Mouse (Mus musculus) T-cell, adult 2 months (primary cell): Measurements from ENCODE around the gene Copa.

ENCODE experiments used
- DNase-seq: peaks from one replicate; pipeline ENCODE4 v3.0.0; 2022; ENCODE audit warnings: low spot score

Gene Copa

GRCm38 (mm10) chr1:172093522-172093921 is 11.2 kb downstream of the Copa start:
- DNase-seq: no peak

DNA sequence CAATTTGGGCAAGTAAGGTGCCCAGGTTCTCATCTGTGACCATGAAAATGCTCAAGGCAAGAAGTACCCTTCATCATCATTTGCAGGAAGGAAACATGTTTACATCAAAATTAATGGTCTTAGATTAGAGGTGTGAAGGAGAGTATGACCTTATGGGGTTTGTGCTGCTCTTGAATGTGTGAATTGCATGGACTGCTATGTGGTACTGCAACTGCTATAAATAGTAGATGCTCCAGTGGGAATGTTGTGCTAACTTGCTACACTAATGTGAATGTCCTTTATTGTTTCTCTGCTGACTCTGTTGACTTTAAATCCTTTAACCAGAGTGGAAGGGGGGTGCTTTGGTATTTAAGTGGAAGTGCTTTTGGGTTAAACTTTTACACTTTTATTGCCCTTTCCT is 12.0 kb downstream of the Copa start:
- no peak for DNase-seq

GRCm38 (mm10) chr1:172095202-172095601 is 12.9 kb downstream of the Copa start:
- DNase-seq: no peak

GRCm38 (mm10) chr1:172099325-172100033 is 17.1 kb downstream of the Copa start:
- no peak for DNase-seq

DNA sequence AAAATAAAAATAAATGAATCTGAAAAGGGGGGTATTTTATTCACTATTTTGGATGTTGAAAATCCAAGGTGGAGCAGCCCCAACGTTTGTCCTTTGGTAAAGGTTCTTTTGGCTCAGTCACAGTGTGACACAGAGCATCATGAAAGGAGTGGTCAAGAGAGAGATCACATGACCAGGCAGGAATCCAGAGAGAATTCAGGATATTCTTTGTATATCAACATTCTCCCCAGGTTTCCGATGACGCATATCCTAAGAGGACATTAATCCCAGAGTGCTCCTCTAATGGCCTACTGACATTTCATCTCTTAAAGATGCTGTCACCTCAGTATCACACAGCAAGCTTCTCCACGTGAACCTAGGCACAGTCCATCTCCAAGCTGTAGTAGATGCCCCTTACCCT is 21.3 kb downstream of the Copa start:
- DNase-seq: no peak

DNA sequence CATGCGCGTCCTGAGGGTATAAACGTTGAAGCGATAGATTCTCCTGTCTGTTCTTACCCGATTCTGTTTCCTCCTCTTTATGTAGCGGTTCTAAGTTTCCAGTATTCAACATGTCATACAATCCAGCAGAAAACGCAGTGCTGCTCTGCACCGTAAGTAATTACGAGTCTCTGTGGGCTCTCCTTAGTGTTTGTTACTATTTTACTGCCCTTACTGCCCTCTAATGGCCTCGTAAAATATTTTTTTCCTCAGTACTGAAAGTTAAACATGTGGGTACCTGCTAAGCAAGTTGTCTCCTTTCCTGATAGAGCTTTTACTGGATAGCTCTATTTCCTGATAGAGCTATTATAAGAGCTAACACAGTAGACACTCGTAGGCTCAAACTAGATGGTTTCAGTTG is 22.8 kb downstream of the Copa start:
- no peak for DNase-seq

DNA sequence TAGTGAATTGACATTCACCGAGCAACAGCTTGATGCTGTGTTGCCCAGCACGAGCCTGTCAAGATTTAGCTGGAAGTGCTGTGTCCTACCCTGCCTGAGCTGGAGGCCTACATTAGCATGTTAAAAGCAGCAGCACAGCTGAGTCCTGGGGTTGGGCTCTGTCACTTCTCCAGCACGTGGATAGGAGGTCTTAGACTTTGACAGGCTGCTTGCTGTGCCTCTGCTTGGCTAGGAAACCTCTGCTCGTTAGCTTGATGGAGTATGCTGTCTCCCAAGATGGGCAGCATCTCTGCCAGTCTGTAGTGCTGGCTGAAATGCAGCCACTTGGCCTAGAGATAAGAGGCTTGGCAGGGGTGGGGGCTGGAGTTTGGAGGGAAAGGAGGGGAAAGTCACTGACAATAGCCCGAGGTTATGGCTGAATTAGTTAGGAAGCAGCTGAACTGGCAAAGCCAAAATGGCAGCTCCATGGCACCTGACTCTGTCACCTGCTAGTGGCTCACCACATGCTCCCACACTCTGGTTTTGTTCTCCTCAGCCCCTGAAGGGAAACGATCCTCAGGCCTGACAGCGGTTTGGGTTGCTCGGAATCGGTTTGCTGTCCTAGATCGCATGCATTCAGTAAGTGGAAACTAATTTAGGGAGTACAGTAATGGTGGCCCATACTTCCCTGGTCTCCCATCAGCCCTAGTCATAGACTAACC is 25.6 kb downstream of the Copa start:
- DNase-seq: no peak

- DNase-seq: no peak
Measured at GRCm38 (mm10) chr1:172116948-172117347, 34.6 kb downstream of the Copa start.

DNA sequence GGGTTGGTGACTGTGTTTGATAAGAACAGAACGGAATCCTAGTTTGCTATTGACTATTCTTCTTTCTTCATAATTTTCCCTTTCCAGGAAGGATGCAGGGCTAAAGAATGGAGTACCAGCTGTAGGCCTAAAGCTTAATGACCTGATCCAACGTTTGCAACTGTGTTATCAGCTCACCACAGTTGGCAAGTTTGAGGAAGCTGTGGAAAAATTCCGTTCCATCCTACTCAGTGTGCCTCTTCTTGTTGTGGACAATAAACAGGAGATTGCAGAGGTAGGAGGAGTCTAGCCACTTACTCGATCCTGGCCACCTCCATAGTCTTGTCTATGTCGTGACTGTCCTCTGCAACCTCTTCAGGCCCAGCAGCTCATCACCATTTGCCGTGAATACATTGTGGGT is 36.8 kb downstream of the Copa start:
- DNase-seq: no peak

GRCm38 (mm10) chr1:172119720-172120119 is 37.4 kb downstream of the Copa start:
- DNase-seq: peak; percentile 53

GRCm38 (mm10) chr1:172122671-172123070 is 40.3 kb downstream of the Copa start:
- no peak for DNase-seq

DNA sequence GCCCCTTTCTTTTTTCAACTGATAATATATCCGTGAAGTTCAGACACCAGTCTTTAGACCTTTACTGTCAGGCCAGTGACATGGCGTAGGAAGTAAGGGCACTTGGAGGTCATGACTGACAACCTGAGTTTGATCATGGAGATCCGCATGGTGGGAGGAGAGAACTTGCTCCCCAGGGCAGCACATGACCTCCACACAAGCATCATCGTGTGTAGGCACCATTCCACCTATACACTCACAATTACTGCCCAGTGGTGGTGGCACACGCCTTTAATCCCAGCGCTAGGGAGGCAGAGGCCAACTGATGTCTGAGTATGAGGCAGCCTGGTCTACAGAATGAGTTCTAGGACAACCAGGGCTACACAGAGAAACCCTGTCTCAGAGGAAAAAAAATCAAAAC is 42.2 kb downstream of the Copa start:
- no peak for DNase-seq

- peak; percentile 75 for DNase-seq
Measured at GRCm38 (mm10) chr1:172126376-172127347, 44.3 kb downstream of the Copa start, which contains the start of gene Pex19. Gene Pex19, plus strand, starts transcription at chr1:172126755.

DNA sequence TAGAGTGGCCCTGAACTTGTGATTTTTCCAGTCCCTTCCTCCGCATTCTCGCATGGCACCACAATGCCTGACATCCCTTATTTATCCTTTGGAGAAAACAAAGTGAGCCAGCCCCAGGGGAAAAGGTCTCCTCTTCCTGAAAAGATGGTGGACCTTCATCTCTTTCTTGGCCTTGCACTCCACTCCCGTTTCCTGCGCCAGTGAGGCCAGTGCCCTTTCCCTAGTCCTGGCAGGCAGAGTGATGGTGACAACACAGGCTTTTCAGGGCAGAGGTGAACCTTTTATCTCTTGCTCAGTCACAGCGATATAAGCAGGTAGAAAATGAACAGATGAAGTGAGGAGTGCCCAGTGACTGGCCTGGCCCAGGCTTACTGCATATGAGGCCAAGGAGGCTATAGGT is 45.2 kb downstream of the Copa start:
- DNase-seq: no peak

- DNase-seq: no peak
Measured at GRCm38 (mm10) chr1:172128563-172128962, 46.2 kb downstream of the Copa start.

DNA sequence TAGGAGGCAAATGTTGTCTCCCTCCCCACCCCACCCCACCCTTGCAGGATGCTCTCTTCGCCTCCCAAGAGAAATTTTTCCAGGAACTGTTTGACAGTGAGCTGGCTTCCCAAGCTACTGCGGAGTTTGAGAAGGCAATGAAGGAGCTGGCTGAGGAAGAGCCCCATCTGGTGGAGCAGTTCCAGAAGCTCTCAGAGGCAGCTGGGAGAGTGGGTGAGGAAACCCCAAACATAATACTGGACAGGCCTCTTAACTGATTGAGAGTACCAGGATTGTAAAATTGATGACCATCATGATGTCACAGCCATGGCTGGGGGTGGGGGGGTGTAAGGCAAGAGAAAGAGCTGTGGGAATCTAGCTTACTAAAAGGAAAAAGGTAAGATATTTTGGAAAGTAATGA is 46.8 kb downstream of the Copa start:
- no peak for DNase-seq

- DNase-seq: no peak
Measured at GRCm38 (mm10) chr1:172129780-172130179, 47.5 kb downstream of the Copa start.

- DNase-seq: no peak
Measured at GRCm38 (mm10) chr1:172132319-172132718, 50.0 kb downstream of the Copa start.

GRCm38 (mm10) chr1:172133535-172133934 is 51.2 kb downstream of the Copa start:
- DNase-seq: no peak

- DNase-seq: no peak
Measured at GRCm38 (mm10) chr1:172134072-172134471, 51.7 kb downstream of the Copa start.

- DNase-seq: no peak
Measured at GRCm38 (mm10) chr1:172140160-172140559, 57.8 kb downstream of the Copa start.

GRCm38 (mm10) chr1:172140825-172141224 is 58.5 kb downstream of the Copa start:
- no peak for DNase-seq

GRCm38 (mm10) chr1:172141529-172141928 is 59.2 kb downstream of the Copa start:
- DNase-seq: no peak
